Mouse (Mus musculus) hindlimb bud, embryonic 11.5 days (tissue): Measurements from ENCODE around the gene Dnlz.
"Not testable (repeated sequence)": the region's sequence is repeated elsewhere in the genome, so short reads cannot be mapped to it uniquely, and the experiment has no call there.

ENCODE experiments used
- DNase-seq: peaks from one replicate; pipeline ENCODE4 v3.0.0-alpha.2; 2012; ENCODE audit warnings: low read depth, low spot score; ENCODE audit errors: extremely low spot score

Gene Dnlz

GRCm38 (mm10) chr2:26351358-26352290 lies at the start of gene Dnlz:
Gene Dnlz (minus strand): TSS chr2:26352110.
- DNase-seq: peak; percentile 63

GRCm38 (mm10) chr2:26401023-26401422 lies 49.1 kb upstream of the Dnlz start:
- DNase-seq: no peak

- no peak for DNase-seq
Observed at GRCm38 (mm10) chr2:26400296-26400695, 48.4 kb upstream of the Dnlz start.

GRCm38 (mm10) chr2:26399647-26400046 lies 47.7 kb upstream of the Dnlz start:
- no peak for DNase-seq

- no peak for DNase-seq
Observed at GRCm38 (mm10) chr2:26398978-26399377, 47.1 kb upstream of the Dnlz start.

GRCm38 (mm10) chr2:26391617-26392016 lies 39.7 kb upstream of the Dnlz start:
- DNase-seq: no peak

GRCm38 (mm10) chr2:26390954-26391353 lies 39.0 kb upstream of the Dnlz start:
- no peak for DNase-seq

GRCm38 (mm10) chr2:26389154-26389690 lies 37.3 kb upstream of the Dnlz start, which contains the start of the genes Entr1 and Pmpca:
Gene Entr1 (minus strand): TSS chr2:26389316.
Gene Pmpca (plus strand): TSS chr2:26389339.
- DNase-seq: no peak

- DNase-seq: no peak
Observed at GRCm38 (mm10) chr2:26388682-26389153, 36.8 kb upstream of the Dnlz start.

- no peak for DNase-seq
Observed at GRCm38 (mm10) chr2:26387713-26388112, 35.8 kb upstream of the Dnlz start.

- not testable (repeated sequence) for DNase-seq
Observed at GRCm38 (mm10) chr2:26380871-26381270, 29.0 kb upstream of the Dnlz start.

- DNase-seq: peak; percentile 44
Observed at GRCm38 (mm10) chr2:26380131-26380771, 28.3 kb upstream of the Dnlz start, which contains the start of gene Snapc4. Gene Snapc4 (minus strand): TSS chr2:26380653.

GRCm38 (mm10) chr2:26372396-26372795 lies 20.5 kb upstream of the Dnlz start:
- DNase-seq: no peak

- DNase-seq: no peak
Observed at GRCm38 (mm10) chr2:26368572-26368971, 16.7 kb upstream of the Dnlz start.

- DNase-seq: no peak
Observed at GRCm38 (mm10) chr2:26367911-26368310, 16.0 kb upstream of the Dnlz start.

GRCm38 (mm10) chr2:26364738-26365465 lies 13.0 kb upstream of the Dnlz start:
- DNase-seq: no peak

GRCm38 (mm10) chr2:26363481-26363880 lies 11.6 kb upstream of the Dnlz start:
- DNase-seq: no peak

GRCm38 (mm10) chr2:26362991-26363390 lies 11.1 kb upstream of the Dnlz start:
- DNase-seq: no peak

- no peak for DNase-seq
Observed at GRCm38 (mm10) chr2:26360772-26361171, 8.9 kb upstream of the Dnlz start, which contains the start of gene Card9. Gene Card9 (minus strand): TSS chr2:26360918.

GRCm38 (mm10) chr2:26359983-26360382 lies 8.1 kb upstream of the Dnlz start:
- DNase-seq: no peak
